Mouse (Mus musculus): ENCODE measurements around the gene Plekhm3. TPM values are rescaled to one million over a fixed set of nuclear protein-coding genes. Genes with fewer than 3 reads are reported as not detected.

The Plekhm3 gene
- polyA plus RNA-seq, 1 experiment = 2.3 TPM

GRCm38 (mm10) chr1:64899763-64900162, 56.9 kb downstream of the Plekhm3 start:
- TF ChIP-seq USF1 (IDR thresholded peaks at IDR 0.05; ENCODE audit: low read depth) (no peak), MYOD1 (IDR thresholded peaks at IDR 0.05; ENCODE audit: control insufficient read depth, insufficient read length, low read depth) (no peak), MYOG (IDR thresholded peaks at IDR 0.05; ENCODE audit: control insufficient read depth, extremely low read depth, insufficient read length) (no peak), MAX (IDR thresholded peaks at IDR 0.05) (no peak), CEBPB (IDR thresholded peaks at IDR 0.05; ENCODE audit: low read depth) (no peak), FOSL1 (IDR thresholded peaks at IDR 0.05; ENCODE audit: insufficient read depth, low read length, poor library complexity, severe bottlenecking) (no peak), CTCF (IDR thresholded peaks at IDR 0.05; ENCODE audit: control insufficient read depth, insufficient read depth, insufficient read length) (no peak)
- H3K27me3 ChIP-seq (ENCODE audit: control insufficient read depth, insufficient read depth, insufficient read length) = no peaks in the 10 kb centered on the region
- no peaks in the 10 kb centered on the region for H3K79me2 ChIP-seq (ENCODE audit: control insufficient read depth, insufficient read depth)
- no peak overlapping the region for H3ac ChIP-seq (ENCODE audit: control insufficient read depth, insufficient read length, low read depth)
- H3K79me3 ChIP-seq (ENCODE audit: low read depth) = no peaks in the 10 kb centered on the region
- no peak overlapping the region for H3K4me3 ChIP-seq (ENCODE audit: insufficient read depth, poor library complexity, severe bottlenecking)
- H3K36me3 ChIP-seq (ENCODE audit: control insufficient read depth, insufficient read depth) = no peaks in the 10 kb centered on the region

- H3K27me3 ChIP-seq (ENCODE audit: control insufficient read depth, insufficient read depth, insufficient read length) = no peaks in the 10 kb centered on the region
- no peaks in the 10 kb centered on the region for H3K36me3 ChIP-seq (ENCODE audit: control insufficient read depth, insufficient read depth)
- H3K79me2 ChIP-seq (ENCODE audit: control insufficient read depth, insufficient read depth) = no peaks in the 10 kb centered on the region
- TF ChIP-seq USF1 (IDR thresholded peaks at IDR 0.05; ENCODE audit: low read depth) = no peak
- no peak for TF ChIP-seq MAX (IDR thresholded peaks at IDR 0.05)
- no peak for TF ChIP-seq CTCF (IDR thresholded peaks at IDR 0.05; ENCODE audit: control insufficient read depth, insufficient read depth, insufficient read length)
- no peak for TF ChIP-seq CEBPB (IDR thresholded peaks at IDR 0.05; ENCODE audit: low read depth)
- TF ChIP-seq MYOD1 (IDR thresholded peaks at IDR 0.05; ENCODE audit: control insufficient read depth, insufficient read length, low read depth) = no peak
- TF ChIP-seq MYOG (IDR thresholded peaks at IDR 0.05; ENCODE audit: control insufficient read depth, extremely low read depth, insufficient read length) = no peak
- TF ChIP-seq FOSL1 (IDR thresholded peaks at IDR 0.05; ENCODE audit: insufficient read depth, low read length, poor library complexity, severe bottlenecking) = no peak
- H3K4me3 ChIP-seq (ENCODE audit: insufficient read depth, poor library complexity, severe bottlenecking) = no peak overlapping the region
- H3ac ChIP-seq (ENCODE audit: control insufficient read depth, insufficient read length, low read depth) = no peak overlapping the region
- H3K79me3 ChIP-seq (ENCODE audit: low read depth) = no peaks in the 10 kb centered on the region
These were observed 59.1 kb downstream of the Plekhm3 start for GRCm38 (mm10) chr1:64897485-64897884.

GRCm38 (mm10) chr1:64893806-64894205, 62.8 kb downstream of the Plekhm3 start:
- H3K27me3 ChIP-seq (ENCODE audit: control insufficient read depth, insufficient read depth, insufficient read length) = no peaks in the 10 kb centered on the region
- H3K36me3 ChIP-seq (ENCODE audit: control insufficient read depth, insufficient read depth) = no peaks in the 10 kb centered on the region
- H3ac ChIP-seq (ENCODE audit: control insufficient read depth, insufficient read length, low read depth) = no peak overlapping the region
- no peak overlapping the region for H3K4me3 ChIP-seq (ENCODE audit: insufficient read depth, poor library complexity, severe bottlenecking)
- no peaks in the 10 kb centered on the region for H3K79me2 ChIP-seq (ENCODE audit: control insufficient read depth, insufficient read depth)
- TF ChIP-seq USF1 (IDR thresholded peaks at IDR 0.05; ENCODE audit: low read depth) (no peak), CEBPB (IDR thresholded peaks at IDR 0.05; ENCODE audit: low read depth) (no peak), MYOG (IDR thresholded peaks at IDR 0.05; ENCODE audit: control insufficient read depth, extremely low read depth, insufficient read length) (no peak), MAX (IDR thresholded peaks at IDR 0.05) (no peak), FOSL1 (IDR thresholded peaks at IDR 0.05; ENCODE audit: insufficient read depth, low read length, poor library complexity, severe bottlenecking) (no peak), CTCF (IDR thresholded peaks at IDR 0.05; ENCODE audit: control insufficient read depth, insufficient read depth, insufficient read length) (no peak), MYOD1 (IDR thresholded peaks at IDR 0.05; ENCODE audit: control insufficient read depth, insufficient read length, low read depth) (no peak)
- H3K79me3 ChIP-seq (ENCODE audit: low read depth) = no peaks in the 10 kb centered on the region

GRCm38 (mm10) chr1:64891332-64891731, 65.3 kb downstream of the Plekhm3 start:
- no peak overlapping the region for H3K4me3 ChIP-seq (ENCODE audit: insufficient read depth, poor library complexity, severe bottlenecking)
- no peaks in the 10 kb centered on the region for H3K36me3 ChIP-seq (ENCODE audit: control insufficient read depth, insufficient read depth)
- H3K79me3 ChIP-seq (ENCODE audit: low read depth) = no peaks in the 10 kb centered on the region
- no peaks in the 10 kb centered on the region for H3K27me3 ChIP-seq (ENCODE audit: control insufficient read depth, insufficient read depth, insufficient read length)
- H3ac ChIP-seq (ENCODE audit: control insufficient read depth, insufficient read length, low read depth) = no peak overlapping the region
- TF ChIP-seq CTCF (IDR thresholded peaks at IDR 0.05; ENCODE audit: control insufficient read depth, insufficient read depth, insufficient read length) = no peak
- TF ChIP-seq USF1 (IDR thresholded peaks at IDR 0.05; ENCODE audit: low read depth) = no peak
- TF ChIP-seq CEBPB (IDR thresholded peaks at IDR 0.05; ENCODE audit: low read depth) = no peak
- TF ChIP-seq FOSL1 (IDR thresholded peaks at IDR 0.05; ENCODE audit: insufficient read depth, low read length, poor library complexity, severe bottlenecking) = no peak
- no peak for TF ChIP-seq MYOD1 (IDR thresholded peaks at IDR 0.05; ENCODE audit: control insufficient read depth, insufficient read length, low read depth)
- no peak for TF ChIP-seq MAX (IDR thresholded peaks at IDR 0.05)
- no peak for TF ChIP-seq MYOG (IDR thresholded peaks at IDR 0.05; ENCODE audit: control insufficient read depth, extremely low read depth, insufficient read length)
- no peaks in the 10 kb centered on the region for H3K79me2 ChIP-seq (ENCODE audit: control insufficient read depth, insufficient read depth)

GRCm38 (mm10) chr1:64887502-64888203, 69.0 kb downstream of the Plekhm3 start:
- TF ChIP-seq CTCF (IDR thresholded peaks at IDR 0.05; ENCODE audit: control insufficient read depth, insufficient read depth, insufficient read length) (no peak), MYOG (IDR thresholded peaks at IDR 0.05; ENCODE audit: control insufficient read depth, extremely low read depth, insufficient read length) (no peak), CEBPB (IDR thresholded peaks at IDR 0.05; ENCODE audit: low read depth) (no peak), MYOD1 (IDR thresholded peaks at IDR 0.05; ENCODE audit: control insufficient read depth, insufficient read length, low read depth) (no peak), MAX (IDR thresholded peaks at IDR 0.05) (no peak), FOSL1 (IDR thresholded peaks at IDR 0.05; ENCODE audit: insufficient read depth, low read length, poor library complexity, severe bottlenecking) (no peak), USF1 (IDR thresholded peaks at IDR 0.05; ENCODE audit: low read depth) (no peak)
- Histone ChIP-seq H3K27me3 (ENCODE audit: control insufficient read depth, insufficient read depth, insufficient read length) (no peaks in the 10 kb centered on the region), H3K79me3 (ENCODE audit: low read depth) (no peaks in the 10 kb centered on the region), H3K79me2 (ENCODE audit: control insufficient read depth, insufficient read depth) (no peaks in the 10 kb centered on the region), H3K36me3 (ENCODE audit: control insufficient read depth, insufficient read depth) (no peaks in the 10 kb centered on the region), H3K4me3 (ENCODE audit: insufficient read depth, poor library complexity, severe bottlenecking) (no peak overlapping the region), H3ac (ENCODE audit: control insufficient read depth, insufficient read length, low read depth) (no peak overlapping the region)

Data from C2C12 (cell line).